Mouse (Mus musculus): ENCODE data around the gene Slc1a2.

DNA sequence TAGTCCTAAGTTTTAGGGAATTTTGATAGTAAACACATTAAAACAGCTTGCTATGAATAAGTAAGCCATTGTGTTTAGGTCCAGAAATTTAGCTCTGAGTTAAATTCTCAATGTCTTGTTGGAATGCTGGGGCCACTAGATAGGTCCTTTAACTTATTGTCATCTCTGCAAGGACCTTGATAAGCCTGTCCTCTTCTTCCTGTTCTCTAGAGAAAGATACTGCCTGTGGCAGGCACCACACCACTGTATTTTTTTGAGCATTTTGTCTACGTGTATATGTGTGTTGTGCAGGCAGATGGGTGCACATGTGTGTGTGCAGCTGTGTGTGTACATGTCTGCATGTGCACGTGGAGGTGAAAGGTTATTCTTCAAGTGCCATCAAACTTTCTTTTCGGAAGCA lies 75.6 kb downstream of the Slc1a2 start:
- TF ChIP-seq CTCF (IDR thresholded peaks at IDR 0.05; ENCODE audit: insufficient read depth, low read length): no peak
- TF ChIP-seq POLR2A (IDR thresholded peaks at IDR 0.05; ENCODE audit: borderline replicate concordance, extremely low read depth, low read depth, low read length): no peak
